Mouse (Mus musculus): ENCODE measurements around the gene St3gal2.

DNA sequence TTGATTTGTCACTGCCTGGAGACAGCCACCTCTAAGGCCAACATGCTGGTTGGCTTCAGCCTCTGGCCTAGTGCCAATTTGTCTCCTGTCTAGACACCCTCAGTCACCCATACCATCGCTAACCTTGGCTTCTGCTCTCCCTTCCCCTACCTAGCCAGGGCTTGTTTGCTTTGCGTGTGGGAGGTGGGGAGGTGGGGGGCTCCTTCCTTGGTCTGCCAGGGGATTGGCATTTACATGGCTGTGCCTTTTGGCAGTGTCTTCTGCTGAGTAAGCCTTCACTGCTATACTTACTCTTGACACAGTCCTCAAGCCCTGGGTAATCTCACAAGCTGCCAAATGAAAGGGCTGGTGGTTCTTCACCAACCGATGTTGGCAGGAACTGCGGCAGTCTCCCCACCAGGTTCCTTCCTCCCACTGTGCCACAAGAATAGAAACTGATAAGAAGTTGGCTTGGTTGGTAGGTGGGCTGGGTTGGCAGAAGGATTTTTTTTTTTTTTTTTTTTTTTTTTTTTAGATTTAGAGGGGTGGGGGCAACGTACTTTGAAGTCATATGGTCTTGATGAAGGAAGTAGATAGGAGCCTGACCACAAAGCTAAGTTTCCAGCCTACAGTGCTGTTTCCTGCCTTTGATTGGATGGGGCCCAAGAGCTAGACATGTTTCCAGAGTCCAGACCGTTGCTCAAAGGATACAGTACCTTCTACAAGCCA lies 19.3 kb downstream of the St3gal2 start:
- no peak for TF ChIP-seq CTCF (IDR thresholded peaks at IDR 0.05; ENCODE audit: low read depth)
- TF ChIP-seq EP300 (IDR thresholded peaks at IDR 0.05; ENCODE audit: low read depth): no peak

All from liver, embryonic 14.5 days (tissue).